Mouse (Mus musculus) cerebellum, adult 2 months (tissue): ENCODE data around the gene Als2cr12. TPM values are rescaled to one million over a fixed set of nuclear protein-coding genes. Genes with fewer than 3 reads are reported as not detected.
"Not testable (repeated sequence)": the region's sequence is repeated elsewhere in the genome, so short reads cannot be mapped to it uniquely, and the experiment has no call there.

Experiments
- DNase-seq, 2 experiments: peaks; one replicate each; pipeline ENCODE4 v3.0.0; 2021
- H3K27ac ChIP-seq: fragments of 200-500 bp; 2 replicates; pipeline ENCODE4 v1.5.1; 2012; ENCODE audit warnings: low read length, control low read depth, inconsistent platforms; ENCODE audit not compliant: insufficient read depth
- H3K27me3 ChIP-seq: fragments of 200-500 bp; 2 replicates; pipeline ENCODE4 v1.6.1; 2012; ENCODE audit warnings: inconsistent platforms, mild to moderate bottlenecking, low read length, moderate library complexity; ENCODE audit not compliant: control insufficient read depth, insufficient read depth
- H3K4me1 ChIP-seq: fragments of 200-500 bp; 2 replicates; pipeline ENCODE4 v1.6.1; 2011; ENCODE audit warnings: low read length; ENCODE audit not compliant: control insufficient read depth, insufficient read depth
- H3K4me3 ChIP-seq: fragments of 200-500 bp; replicated peaks from 2 replicates; pipeline ENCODE3; 2011; ENCODE audit warnings: mild to moderate bottlenecking, low read depth, low read length, control low read depth; ENCODE audit not compliant: insufficient read depth
- CTCF ChIP-seq: fragments of 200-500 bp; IDR thresholded peaks from 2 replicates; pipeline ENCODE4 v1.5.1; 2011; ENCODE audit warnings: low read depth, mild to moderate bottlenecking, control low read depth, low read length, moderate library complexity, borderline replicate concordance; ENCODE audit not compliant: insufficient read depth
- POLR2A ChIP-seq: fragments of 200-500 bp; IDR thresholded peaks from 2 replicates; pipeline ENCODE4 v1.6.1; 2011; ENCODE audit warnings: low read length, control low read depth, borderline replicate concordance; ENCODE audit not compliant: insufficient read depth
- WGBS: fragments of 180-500 bp; shearing (Covaris S2); methylation state at CpG from one replicate; pipeline ENCODE4 v1.1.7; 2018; 5-methylcytosine and 5-hydroxymethylcytosine counted together
- polyA plus RNA-seq: library from polyadenylated mRNA; depleted of rRNA; stranded (reverse); fragments of >200 nt; gene quantifications from 2 replicates; pipeline ENCODE4 v1.2.3, GENCODE M21; 2012

Als2cr12 gene
- polyA plus RNA-seq, 1 experiment = not detected

- no peaks in the 10 kb centered on the region for H3K4me1 ChIP-seq
- TF ChIP-seq POLR2A (no peak), CTCF (no peak)
- DNase-seq = no peak
- H3K27ac ChIP-seq = no peak overlapping the region
- H3K27me3 ChIP-seq = no peaks in the 10 kb centered on the region
- WGBS = 60% methylated on average over 6 of the region's 6 CpGs
- H3K4me3 ChIP-seq = no peak overlapping the region
These were observed 5.6 kb downstream of the Als2cr12 start for GRCm38 (mm10) chr1:58690006-58690744.

- no peaks in the 10 kb centered on the region for H3K4me1 ChIP-seq
- H3K27me3 ChIP-seq = no peaks in the 10 kb centered on the region
- WGBS = 79% methylated on average over 1 of the region's 1 CpGs
- H3K4me3 ChIP-seq = no peak overlapping the region
- no peak for TF ChIP-seq POLR2A
- TF ChIP-seq CTCF = no peak
- no peak overlapping the region for H3K27ac ChIP-seq
- DNase-seq = no peak
These were observed 6.4 kb downstream of the Als2cr12 start for GRCm38 (mm10) chr1:58689426-58689825.

- 38% methylated on average over 5 of the region's 5 CpGs for WGBS
- DNase-seq, H3K4me3 ChIP-seq, H3K4me1 ChIP-seq, H3K27ac ChIP-seq, H3K27me3 ChIP-seq: not testable (repeated sequence)
These were observed 17.4 kb downstream of the Als2cr12 start for GRCm38 (mm10) chr1:58678412-58678811.

GRCm38 (mm10) chr1:58677575-58677974 lies 18.2 kb downstream of the Als2cr12 start:
- peak in 1 of 2 experiments; percentile 32 for DNase-seq
- Histone ChIP-seq H3K4me3 (no peak overlapping the region), H3K27ac (no peak overlapping the region), H3K27me3 (no peaks in the 10 kb centered on the region), H3K4me1 (no peaks in the 10 kb centered on the region)
- 87% methylated on average over 1 of the region's 1 CpGs for WGBS
- TF ChIP-seq CTCF (peak; percentile 11; the same call in 1 of the 2 replicates), POLR2A (no peak)

GRCm38 (mm10) chr1:58675011-58675410 lies 20.8 kb downstream of the Als2cr12 start:
- no peaks in the 10 kb centered on the region for H3K4me1 ChIP-seq
- TF ChIP-seq POLR2A = no peak
- no peak for TF ChIP-seq CTCF
- 87% methylated on average over 3 of the region's 3 CpGs for WGBS
- no peak for DNase-seq
- H3K27ac ChIP-seq = no peak overlapping the region
- H3K4me3 ChIP-seq = no peak overlapping the region
- H3K27me3 ChIP-seq = no peaks in the 10 kb centered on the region

GRCm38 (mm10) chr1:58672116-58672515 lies 23.7 kb downstream of the Als2cr12 start:
- no peak overlapping the region for H3K27ac ChIP-seq
- no peak for DNase-seq
- WGBS = 88% methylated on average over 2 of the region's 2 CpGs

GRCm38 (mm10) chr1:58669635-58670034 lies 26.2 kb downstream of the Als2cr12 start:
- 91% methylated on average over 3 of the region's 3 CpGs for WGBS
- H3K4me1 ChIP-seq, H3K4me3 ChIP-seq, H3K27ac ChIP-seq, H3K27me3 ChIP-seq, DNase-seq: not testable (repeated sequence)

More at GRCm38 (mm10) chr1:58672116-58672515, 23.7 kb downstream of the Als2cr12 start:
- H3K27me3 ChIP-seq = no peaks in the 10 kb centered on the region
- no peak for TF ChIP-seq POLR2A
- TF ChIP-seq CTCF = no peak
- no peak overlapping the region for H3K4me3 ChIP-seq
- H3K4me1 ChIP-seq = no peaks in the 10 kb centered on the region

- no peak for TF ChIP-seq POLR2A
- no peak for TF ChIP-seq CTCF
- H3K4me3 ChIP-seq = no peak overlapping the region
- no peaks in the 10 kb centered on the region for H3K4me1 ChIP-seq
- WGBS = 21% methylated on average over 5 of the region's 5 CpGs
- no peak for DNase-seq
- no peaks in the 10 kb centered on the region for H3K27me3 ChIP-seq
- no peak overlapping the region for H3K27ac ChIP-seq
These were observed 27.6 kb downstream of the Als2cr12 start for GRCm38 (mm10) chr1:58668191-58668590.

GRCm38 (mm10) chr1:58663365-58663764 lies 32.4 kb downstream of the Als2cr12 start:
- not testable (repeated sequence) for H3K4me3 ChIP-seq, H3K27me3 ChIP-seq, DNase-seq, H3K4me1 ChIP-seq, H3K27ac ChIP-seq
- WGBS = 96% methylated on average over 3 of the region's 3 CpGs

- 90% methylated on average over 5 of the region's 5 CpGs for WGBS
These were observed 33.1 kb downstream of the Als2cr12 start for GRCm38 (mm10) chr1:58662671-58663070.

More at GRCm38 (mm10) chr1:58662671-58663070, 33.1 kb downstream of the Als2cr12 start:
- H3K4me3 ChIP-seq, H3K27ac ChIP-seq, H3K27me3 ChIP-seq, H3K4me1 ChIP-seq, DNase-seq: not testable (repeated sequence)
